Mouse (Mus musculus) erythroblast, embryonic 14.5 days (primary cell): ENCODE measurements around the gene Nkain2.

ENCODE experiments used
- GATA1 ChIP-seq: IDR thresholded peaks from 2 replicates; pipeline ENCODE4 v1.6.1; 2012; ENCODE audit warnings: low read length, inconsistent platforms, mixed read lengths
- TAL1 ChIP-seq: IDR thresholded peaks from 3 replicates; pipeline ENCODE4 v1.6.1; 2012; ENCODE audit warnings: low read length, inconsistent platforms, mixed read lengths

DNA sequence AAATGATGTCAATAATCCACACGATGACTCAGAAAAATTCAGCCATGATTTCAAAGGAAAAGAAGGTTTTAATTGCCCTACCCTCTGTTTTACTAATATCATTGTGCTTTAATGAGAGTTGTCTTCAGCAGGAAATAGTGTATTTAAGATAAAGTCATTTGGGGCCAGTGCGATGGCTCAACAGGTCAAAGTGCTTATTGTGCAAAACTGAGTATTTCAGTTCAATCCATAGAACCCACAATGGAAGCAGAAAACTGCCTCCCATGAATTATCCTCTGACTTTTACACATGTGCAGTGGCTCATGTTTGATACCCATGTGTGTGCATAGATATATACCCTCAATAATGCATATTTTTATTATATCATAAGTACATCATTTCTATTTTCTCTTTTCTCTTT lies 478.9 kb downstream of the Nkain2 start:
- TF ChIP-seq GATA1 (no peak), TAL1 (no peak)
